Mouse (Mus musculus): Measurements from ENCODE around the gene Sumo3. TPM values are rescaled to one million over a fixed set of nuclear protein-coding genes. Genes with fewer than 3 reads are reported as not detected.

Sumo3 gene
- polyA plus RNA-seq, 2 experiments, result 328 to 466 TPM

- no peak overlapping the region for H3K4me3 ChIP-seq (replicated peaks; ENCODE audit: low read length)
- WGBS, result 86% methylated on average over 2 of the region's 2 CpGs
- H3K27me3 ChIP-seq (ENCODE audit: control insufficient read depth, insufficient read depth, low read length), result no peaks in the 10 kb centered on the region
- ATAC-seq (ENCODE audit: low FRiP score, low read depth), result no peak
- no peak overlapping the region for H3K9ac ChIP-seq (ENCODE audit: low read depth, low read length, severe bottlenecking)
- TF ChIP-seq POLR2A (IDR thresholded peaks at IDR 0.05; ENCODE audit: borderline replicate concordance, extremely low read depth, insufficient read depth, insufficient read length), result no peak
- H3K36me3 ChIP-seq (ENCODE audit: control insufficient read depth, insufficient read depth, low read length), result no peaks in the 10 kb centered on the region
- no peak for DNase-seq (ENCODE audit: low spot score)
- H3K4me2 ChIP-seq (replicated peaks; ENCODE audit: low read depth, low read length, severe bottlenecking), result no peak overlapping the region
- no peaks in the 10 kb centered on the region for H3K4me1 ChIP-seq (ENCODE audit: control insufficient read depth, insufficient read depth, low read length)
- no peak overlapping the region for H3K27ac ChIP-seq (replicated peaks; ENCODE audit: low read depth, low read length)
- no peaks in the 10 kb centered on the region for H3K9me3 ChIP-seq (ENCODE audit: control insufficient read depth, low read length)
Observed at GRCm38 (mm10) chr10:77561508-77561907, 44.4 kb upstream of the Sumo3 start.

DNA sequence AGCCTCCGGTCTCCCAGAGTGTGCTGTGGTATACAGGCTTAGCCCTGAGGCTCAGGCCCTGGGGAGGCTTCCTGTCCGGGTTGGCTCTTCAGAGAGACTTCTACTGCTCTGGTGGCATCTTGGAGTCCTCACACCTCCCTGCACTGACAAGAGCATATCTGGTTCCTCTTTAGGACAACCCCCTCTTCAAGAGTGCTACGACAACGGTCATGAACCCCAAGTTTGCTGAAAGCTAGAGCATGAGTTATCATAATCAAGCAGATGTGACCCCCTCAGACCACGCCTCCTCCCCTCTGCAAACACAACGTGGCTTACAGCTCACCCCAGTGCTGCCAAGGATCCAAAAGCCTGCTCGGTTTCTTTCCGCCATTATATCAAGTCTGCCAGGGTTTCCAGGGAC, 40.9 kb upstream of the Sumo3 start:
- DNase-seq (ENCODE audit: low spot score), result no peak

GRCm38 (mm10) chr10:77566651-77567050, 39.2 kb upstream of the Sumo3 start:
- Histone ChIP-seq H3K4me2 (replicated peaks; ENCODE audit: low read depth, low read length, severe bottlenecking) (no peak overlapping the region), H3K27me3 (ENCODE audit: control insufficient read depth, insufficient read depth, low read length) (no peaks in the 10 kb centered on the region), H3K36me3 (ENCODE audit: control insufficient read depth, insufficient read depth, low read length) (no peaks in the 10 kb centered on the region), H3K4me1 (ENCODE audit: control insufficient read depth, insufficient read depth, low read length) (no peaks in the 10 kb centered on the region), H3K27ac (replicated peaks; ENCODE audit: low read depth, low read length) (no peak overlapping the region), H3K4me3 (replicated peaks; ENCODE audit: low read length) (no peak overlapping the region), H3K9me3 (ENCODE audit: control insufficient read depth, low read length) (no peaks in the 10 kb centered on the region), H3K9ac (ENCODE audit: low read depth, low read length, severe bottlenecking) (no peak overlapping the region)
- WGBS, result 37% methylated on average over 8 of the region's 8 CpGs
- TF ChIP-seq POLR2A (IDR thresholded peaks at IDR 0.05; ENCODE audit: borderline replicate concordance, extremely low read depth, insufficient read depth, insufficient read length), result no peak
- DNase-seq (ENCODE audit: low spot score), result peak; percentile 77
- ATAC-seq (ENCODE audit: low FRiP score, low read depth), result no peak

More for the DNA sequence above, 40.9 kb upstream of the Sumo3 start:
- Histone ChIP-seq H3K4me1 (ENCODE audit: control insufficient read depth, insufficient read depth, low read length) (no peaks in the 10 kb centered on the region), H3K4me3 (replicated peaks; ENCODE audit: low read length) (no peak overlapping the region), H3K27me3 (ENCODE audit: control insufficient read depth, insufficient read depth, low read length) (no peaks in the 10 kb centered on the region), H3K9ac (ENCODE audit: low read depth, low read length, severe bottlenecking) (no peak overlapping the region), H3K4me2 (replicated peaks; ENCODE audit: low read depth, low read length, severe bottlenecking) (no peak overlapping the region), H3K27ac (replicated peaks; ENCODE audit: low read depth, low read length) (no peak overlapping the region), H3K9me3 (ENCODE audit: control insufficient read depth, low read length) (no peaks in the 10 kb centered on the region), H3K36me3 (ENCODE audit: control insufficient read depth, insufficient read depth, low read length) (no peaks in the 10 kb centered on the region)
- no peak for ATAC-seq (ENCODE audit: low FRiP score, low read depth)
- no peak for TF ChIP-seq POLR2A (IDR thresholded peaks at IDR 0.05; ENCODE audit: borderline replicate concordance, extremely low read depth, insufficient read depth, insufficient read length)
- 77% methylated on average over 8 of the region's 8 CpGs for WGBS

GRCm38 (mm10) chr10:77569481-77569880, 36.4 kb upstream of the Sumo3 start:
- no peak overlapping the region for H3K4me2 ChIP-seq (replicated peaks; ENCODE audit: low read depth, low read length, severe bottlenecking)
- WGBS, result 41% methylated on average over 7 of the region's 7 CpGs
- no peak overlapping the region for H3K4me3 ChIP-seq (replicated peaks; ENCODE audit: low read length)
- no peak for TF ChIP-seq POLR2A (IDR thresholded peaks at IDR 0.05; ENCODE audit: borderline replicate concordance, extremely low read depth, insufficient read depth, insufficient read length)
- DNase-seq (ENCODE audit: low spot score) (no peak), ATAC-seq (ENCODE audit: low FRiP score, low read depth) (no peak)
- H3K27me3 ChIP-seq (ENCODE audit: control insufficient read depth, insufficient read depth, low read length), result no peaks in the 10 kb centered on the region
- no peaks in the 10 kb centered on the region for H3K9me3 ChIP-seq (ENCODE audit: control insufficient read depth, low read length)
- H3K36me3 ChIP-seq (ENCODE audit: control insufficient read depth, insufficient read depth, low read length), result no peaks in the 10 kb centered on the region
- no peak overlapping the region for H3K27ac ChIP-seq (replicated peaks; ENCODE audit: low read depth, low read length)
- no peak overlapping the region for H3K9ac ChIP-seq (ENCODE audit: low read depth, low read length, severe bottlenecking)
- no peaks in the 10 kb centered on the region for H3K4me1 ChIP-seq (ENCODE audit: control insufficient read depth, insufficient read depth, low read length)

- TF ChIP-seq POLR2A (IDR thresholded peaks at IDR 0.05; ENCODE audit: borderline replicate concordance, extremely low read depth, insufficient read depth, insufficient read length), result no peak
- Histone ChIP-seq H3K27ac (replicated peaks; ENCODE audit: low read depth, low read length) (no peak overlapping the region), H3K27me3 (ENCODE audit: control insufficient read depth, insufficient read depth, low read length) (no peaks in the 10 kb centered on the region), H3K4me1 (ENCODE audit: control insufficient read depth, insufficient read depth, low read length) (no peaks in the 10 kb centered on the region), H3K36me3 (ENCODE audit: control insufficient read depth, insufficient read depth, low read length) (no peaks in the 10 kb centered on the region), H3K4me2 (replicated peaks; ENCODE audit: low read depth, low read length, severe bottlenecking) (no peak overlapping the region), H3K4me3 (replicated peaks; ENCODE audit: low read length) (no peak overlapping the region), H3K9me3 (ENCODE audit: control insufficient read depth, low read length) (no peaks in the 10 kb centered on the region), H3K9ac (ENCODE audit: low read depth, low read length, severe bottlenecking) (no peak overlapping the region)
- WGBS, result 46% methylated on average over 6 of the region's 6 CpGs
- ATAC-seq (ENCODE audit: low FRiP score, low read depth) (no peak), DNase-seq (ENCODE audit: low spot score) (no peak)
Observed at GRCm38 (mm10) chr10:77569973-77570658, 35.8 kb upstream of the Sumo3 start.
